Mouse (Mus musculus) spleen, adult 2 months (tissue): ENCODE data around the gene Btg3.

Source experiments
- CTCF ChIP-seq: fragments of 200-500 bp; IDR thresholded peaks from 2 replicates; pipeline ENCODE4 v1.5.1; 2011; ENCODE audit warnings: mild to moderate bottlenecking, inconsistent platforms; ENCODE audit not compliant: insufficient read depth, insufficient read length, insufficient replicate concordance; ENCODE audit errors: extremely low read depth
- POLR2A ChIP-seq: fragments of 200-500 bp; IDR thresholded peaks from 2 replicates; pipeline ENCODE4 v1.6.1; 2011; ENCODE audit warnings: low read depth, low read length, inconsistent platforms

- TF ChIP-seq CTCF (no peak), POLR2A (no peak)
Measured at GRCm38 (mm10) chr16:78319711-78320110, 57.3 kb downstream of the Btg3 start.
